Mouse (Mus musculus) small intestine, adult 2 months (tissue): ENCODE measurements around the gene Shisa8.

Source experiments
- CTCF ChIP-seq: fragments of 200-500 bp; IDR thresholded peaks from 2 replicates; pipeline ENCODE4 v1.5.1; 2012; ENCODE audit warnings: low read depth, mild to moderate bottlenecking, control low read depth, inconsistent platforms, low read length, moderate library complexity, mixed read lengths; ENCODE audit not compliant: insufficient replicate concordance, insufficient read length; ENCODE audit errors: extremely low read depth
- POLR2A ChIP-seq: fragments of 200-500 bp; IDR thresholded peaks from 2 replicates; pipeline ENCODE4 v1.6.1; 2012; ENCODE audit warnings: low read depth, mild to moderate bottlenecking, control low read depth, inconsistent platforms, low read length, moderate library complexity

- TF ChIP-seq CTCF (no peak), POLR2A (no peak)
Observed at GRCm38 (mm10) chr15:82186131-82186530, 26.5 kb downstream of the Shisa8 start.
